Mouse (Mus musculus) embryonic fibroblast, embryonic 13.5 days (primary cell): ENCODE measurements at regions not wholly inside any gene's neighbourhood (a gene's known extent, or its start where the extent isn't known, plus 50 kb on each side); places are given as distances from the start of the nearest gene placed in this dataset.

Experiments used
- CTCF ChIP-seq: IDR thresholded peaks from 2 replicates; pipeline ENCODE4 v1.5.1; 2011; ENCODE audit warnings: mild to moderate bottlenecking, control low read depth, low read length, moderate library complexity, borderline replicate concordance; ENCODE audit not compliant: insufficient read depth
- POLR2A ChIP-seq: IDR thresholded peaks from 2 replicates; pipeline ENCODE4 v1.6.1; 2011; ENCODE audit warnings: low read depth, mild to moderate bottlenecking, control low read depth, low read length, moderate library complexity

- TF ChIP-seq CTCF (no peak), POLR2A (no peak)
Measured at GRCm38 (mm10) chr12:107134353-107134752, 354.1 kb upstream of the 3110018I06Rik start.
